Mouse (Mus musculus) heart, embryonic 10.5 days (tissue): Measurements from ENCODE around the gene Elmo3. TPM values are rescaled to one million over a fixed set of nuclear protein-coding genes. Genes with fewer than 3 reads are reported as not detected.
A peak's percentile ranks its signal among the peaks of the same experiment; 100 is the strongest.

Experiments used
- DNase-seq: peaks from one replicate; pipeline ENCODE4 v3.0.0-alpha.2; 2017; ENCODE audit warnings: low spot score
- H3K27ac ChIP-seq: fragments of 300-500 bp; sonication (generic); 2 replicates; pipeline ENCODE4 v1.5.1; 2016; ENCODE audit warnings: mild to moderate bottlenecking
- H3K27me3 ChIP-seq: fragments of 300-500 bp; sonication (generic); 2 replicates; pipeline ENCODE4 v1.6.1; 2016; ENCODE audit warnings: mild to moderate bottlenecking; ENCODE audit not compliant: poor library complexity, insufficient read depth, severe bottlenecking
- H3K36me3 ChIP-seq: fragments of 300-500 bp; sonication (generic); 2 replicates; pipeline ENCODE4 v1.6.1; 2016; ENCODE audit warnings: mild to moderate bottlenecking, moderate library complexity
- H3K4me1 ChIP-seq: fragments of 300-500 bp; sonication (generic); 2 replicates; pipeline ENCODE4 v1.6.1; 2016; ENCODE audit warnings: mild to moderate bottlenecking
- H3K4me3 ChIP-seq: fragments of 300-500 bp; sonication (generic); 2 replicates; pipeline ENCODE4 v1.5.1; 2016; ENCODE audit warnings: mild to moderate bottlenecking, moderate library complexity
- H3K9me3 ChIP-seq: fragments of 300-500 bp; sonication (generic); 2 replicates; pipeline ENCODE4 v1.6.1; 2016; ENCODE audit warnings: mild to moderate bottlenecking, moderate library complexity
- WGBS: fragments of 180-500 bp; shearing (Covaris S2); methylation state at CpG from one replicate; pipeline ENCODE4 v1.1.7; 2016; 5-methylcytosine and 5-hydroxymethylcytosine counted together
- polyA plus RNA-seq: library from polyadenylated mRNA; unstranded; fragments of >200 nt; fragmentation: Nextera tagmentation; extraction: Ambion mirVana; gene quantifications from 2 replicates; pipeline ENCODE4 v1.2.1, GENCODE M21; 2016

Elmo3 gene
- polyA plus RNA-seq, 1 experiment from 2014 or later, result 3.9 TPM

GRCm38 (mm10) chr8:105346611-105347427 is 41.4 kb downstream of the Elmo3 start:
- no peaks in the 10 kb centered on the region for H3K9me3 ChIP-seq
- H3K4me1 ChIP-seq, result peaks cover 60% of the 10 kb centered on the region
- peak; percentile 87 for DNase-seq
- no peaks in the 10 kb centered on the region for H3K27me3 ChIP-seq
- H3K4me3 ChIP-seq, result peak overlapping the region; percentile 72
- H3K27ac ChIP-seq, result peak overlapping the region; percentile 89
- H3K36me3 ChIP-seq, result no peaks in the 10 kb centered on the region
- under 1% methylated on average over 34 of the region's 34 CpGs for WGBS

GRCm38 (mm10) chr8:105347428-105348221 is 42.2 kb downstream of the Elmo3 start, which contains the start of gene Fhod1:
Gene Fhod1, minus strand, starts transcription at chr8:105347953.
- H3K4me3 ChIP-seq, result peak within 1 kb of the TSS; percentile 72
- WGBS, result under 1% methylated on average over 53 of the region's 53 CpGs
- H3K9me3 ChIP-seq, result no peaks in the 10 kb centered on the region
- no peaks in the 10 kb centered on the region for H3K36me3 ChIP-seq
- DNase-seq, result peak; percentile 97
- peaks cover 60% of the 10 kb centered on the region for H3K4me1 ChIP-seq
- no peaks in the 10 kb centered on the region for H3K27me3 ChIP-seq
- peak within 1 kb of the TSS; percentile 89 for H3K27ac ChIP-seq

DNA sequence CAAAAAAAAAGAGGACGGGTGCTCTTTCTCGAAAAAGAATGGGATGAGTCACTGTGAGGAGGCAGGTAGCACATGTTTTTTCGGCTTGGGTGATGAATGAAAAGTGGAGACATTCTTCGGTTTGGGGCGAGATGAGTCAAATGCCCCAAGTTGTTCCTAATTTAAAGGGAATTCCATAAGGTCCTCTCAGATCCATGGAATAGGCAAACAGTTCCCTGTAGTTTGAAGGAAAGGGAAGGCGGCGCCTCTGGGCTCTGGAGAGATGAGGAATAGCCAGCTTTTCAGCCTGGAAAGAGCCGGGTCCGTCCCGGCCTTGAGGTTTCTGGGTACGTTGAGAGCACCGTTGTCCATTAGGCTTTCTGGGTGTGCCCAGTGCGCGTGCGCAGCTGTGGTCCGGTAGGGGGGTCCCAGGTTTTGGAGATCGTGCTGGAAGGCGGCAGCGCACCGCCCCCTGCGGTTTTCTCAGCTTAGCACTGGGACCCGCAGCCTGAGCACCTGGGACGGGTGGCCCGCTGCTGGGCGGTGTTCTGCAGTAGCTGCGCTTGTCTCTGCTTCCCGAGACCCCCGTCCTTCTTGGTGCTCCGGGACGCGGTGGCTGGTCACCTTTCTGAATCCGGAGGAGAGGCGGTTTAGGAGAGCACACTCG is 43.2 kb downstream of the Elmo3 start, which contains the start of gene Slc9a5:
TSS of gene Slc9a5 (plus strand) at position 394 of the 646 bp plus-strand sequence.
- Histone ChIP-seq H3K36me3 (no peaks in the 10 kb centered on the region), H3K4me3 (peak within 1 kb of the TSS; percentile 72), H3K4me1 (peaks cover 56% of the 10 kb centered on the region), H3K9me3 (no peaks in the 10 kb centered on the region), H3K27me3 (no peaks in the 10 kb centered on the region), H3K27ac (peak within 1 kb of the TSS; percentile 89)
- DNase-seq, result peak; percentile 91
- under 1% methylated on average over 34 of the region's 34 CpGs for WGBS

GRCm38 (mm10) chr8:105349096-105349771 is 43.8 kb downstream of the Elmo3 start:
- peak overlapping the region; percentile 72 for H3K4me3 ChIP-seq
- peak overlapping the region; percentile 89 for H3K27ac ChIP-seq
- WGBS, result under 1% methylated on average over 47 of the region's 48 CpGs
- no peaks in the 10 kb centered on the region for H3K9me3 ChIP-seq
- no peak for DNase-seq
- no peaks in the 10 kb centered on the region for H3K27me3 ChIP-seq
- H3K36me3 ChIP-seq, result no peaks in the 10 kb centered on the region
- peaks cover 50% of the 10 kb centered on the region for H3K4me1 ChIP-seq

DNA sequence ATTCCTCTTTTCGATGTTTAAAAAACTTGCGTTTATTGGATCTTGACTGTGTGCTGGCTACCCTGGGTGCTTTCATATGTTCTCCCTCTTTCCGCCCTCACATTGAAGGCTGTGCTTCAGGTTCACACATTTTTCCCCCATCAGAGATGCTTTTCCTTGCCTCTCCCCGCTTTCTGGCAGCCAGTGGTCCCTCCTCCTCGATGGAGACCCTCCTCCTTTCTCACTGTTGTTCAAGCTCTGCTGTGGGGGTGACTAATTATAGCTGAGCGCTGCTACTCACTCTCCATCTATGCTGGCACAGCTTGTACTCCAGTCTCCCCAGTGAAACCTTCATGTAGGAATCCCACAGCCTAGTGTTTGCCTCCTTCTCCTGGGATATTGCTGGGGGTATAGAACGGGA is 44.8 kb downstream of the Elmo3 start:
- no peak for DNase-seq
- Histone ChIP-seq H3K4me1 (peaks cover 46% of the 10 kb centered on the region), H3K9me3 (no peaks in the 10 kb centered on the region), H3K27me3 (no peaks in the 10 kb centered on the region), H3K4me3 (peak overlapping the region; percentile 72), H3K36me3 (no peaks in the 10 kb centered on the region), H3K27ac (no peak overlapping the region)
- WGBS, result 35% methylated on average over 7 of the region's 7 CpGs

DNA sequence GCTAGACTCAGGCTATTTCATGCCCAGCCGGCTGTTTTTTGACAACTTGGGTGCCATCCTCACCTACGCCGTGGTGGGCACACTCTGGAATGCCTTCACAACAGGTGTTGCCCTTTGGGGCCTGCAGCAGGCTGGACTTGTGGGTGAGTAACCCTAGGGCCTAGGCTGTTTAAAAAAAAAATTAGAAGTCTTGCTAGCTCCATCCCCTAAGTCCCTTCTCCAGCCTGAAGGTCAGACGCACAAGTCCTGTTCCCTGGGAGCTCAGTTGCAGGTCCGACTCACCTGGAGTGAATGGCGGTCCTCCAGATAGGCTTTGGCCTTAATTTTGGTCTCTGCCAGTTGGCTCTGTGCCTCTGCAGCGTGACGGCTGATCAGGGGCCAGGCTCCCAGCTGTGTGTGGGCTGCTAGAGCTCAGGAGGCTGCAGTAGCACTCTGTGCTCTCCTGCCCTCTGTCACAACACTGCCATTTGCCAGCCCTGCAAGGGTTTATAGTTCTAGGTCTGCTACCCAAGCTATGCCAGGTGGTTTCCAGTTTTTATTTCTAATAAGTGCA is 48.3 kb downstream of the Elmo3 start:
- H3K27me3 ChIP-seq, result no peaks in the 10 kb centered on the region
- peaks cover 15% of the 10 kb centered on the region; the same call in 1 of the 2 replicates for H3K36me3 ChIP-seq
- no peak overlapping the region for H3K4me3 ChIP-seq
- H3K9me3 ChIP-seq, result no peaks in the 10 kb centered on the region
- no peak for DNase-seq
- no peak overlapping the region for H3K27ac ChIP-seq
- H3K4me1 ChIP-seq, result peaks cover 33% of the 10 kb centered on the region
- 79% methylated on average over 8 of the region's 8 CpGs for WGBS

GRCm38 (mm10) chr8:105354549-105354948 is 49.1 kb downstream of the Elmo3 start:
- 88% methylated on average over 4 of the region's 4 CpGs for WGBS
- H3K36me3 ChIP-seq, result peaks cover 15% of the 10 kb centered on the region; the same call in 1 of the 2 replicates
- no peak overlapping the region for H3K27ac ChIP-seq
- H3K27me3 ChIP-seq, result no peaks in the 10 kb centered on the region
- H3K4me1 ChIP-seq, result peaks cover 35% of the 10 kb centered on the region
- no peak for DNase-seq
- no peak overlapping the region for H3K4me3 ChIP-seq
- H3K9me3 ChIP-seq, result no peaks in the 10 kb centered on the region

DNA sequence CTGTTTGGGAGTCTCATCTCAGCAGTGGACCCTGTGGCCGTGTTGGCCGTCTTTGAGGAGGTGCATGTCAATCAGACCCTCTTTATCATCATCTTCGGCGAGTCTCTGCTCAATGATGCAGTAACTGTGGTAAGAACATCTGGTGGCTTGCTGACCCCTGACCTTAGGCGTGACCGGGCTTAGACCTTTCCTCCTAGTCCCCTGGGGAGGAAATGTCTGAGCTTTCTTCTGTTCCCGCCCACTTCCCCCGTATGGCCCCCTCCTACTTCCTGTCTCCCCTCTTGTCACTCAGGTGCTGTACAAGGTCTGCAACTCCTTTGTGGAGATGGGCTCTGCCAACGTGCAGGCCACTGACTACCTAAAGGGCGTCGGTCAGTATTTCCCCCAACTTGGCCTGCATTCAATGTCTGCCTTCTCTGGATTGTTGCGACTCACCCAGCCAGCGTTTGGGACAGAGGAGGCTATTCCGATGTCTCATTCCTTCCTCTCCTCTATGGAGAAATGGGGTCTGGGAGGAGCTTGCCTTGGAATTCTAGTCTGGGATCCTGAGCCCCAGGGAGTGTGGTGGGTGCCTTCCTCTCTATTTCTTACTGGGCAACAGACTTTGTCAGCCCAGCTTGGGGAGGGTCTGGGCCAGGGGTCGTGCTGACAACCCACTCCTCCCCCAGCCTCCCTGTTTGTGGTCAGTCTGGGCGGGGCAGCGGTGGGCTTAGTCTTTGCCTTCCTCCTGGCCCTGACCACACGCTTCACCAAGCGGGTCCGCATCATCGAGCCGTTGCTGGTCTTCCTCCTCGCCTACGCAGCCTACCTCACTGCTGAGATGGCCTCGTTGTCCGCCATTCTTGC is 50.0 kb downstream of the Elmo3 start:
- Histone ChIP-seq H3K9me3 (no peaks in the 10 kb centered on the region), H3K27me3 (no peaks in the 10 kb centered on the region), H3K4me3 (0 out of 2 replicates have a peak overlapping the region, but pooled peaks have one; percentile 20), H3K27ac (peak overlapping the region; percentile 29; the same call in 1 of the 2 replicates), H3K36me3 (peaks cover 15% of the 10 kb centered on the region; the same call in 1 of the 2 replicates), H3K4me1 (peaks cover 30% of the 10 kb centered on the region)
- DNase-seq, result no peak
- WGBS, result 67% methylated on average over 26 of the region's 26 CpGs

GRCm38 (mm10) chr8:105356681-105357080 is 51.3 kb downstream of the Elmo3 start:
- no peaks in the 10 kb centered on the region for H3K27me3 ChIP-seq
- no peaks in the 10 kb centered on the region for H3K9me3 ChIP-seq
- WGBS, result 83% methylated on average over 14 of the region's 14 CpGs
- peaks cover 15% of the 10 kb centered on the region; the same call in 1 of the 2 replicates for H3K36me3 ChIP-seq
- no peak for DNase-seq
- no peak overlapping the region for H3K27ac ChIP-seq
- H3K4me3 ChIP-seq, result no peak overlapping the region
- H3K4me1 ChIP-seq, result peaks cover 28% of the 10 kb centered on the region

DNA sequence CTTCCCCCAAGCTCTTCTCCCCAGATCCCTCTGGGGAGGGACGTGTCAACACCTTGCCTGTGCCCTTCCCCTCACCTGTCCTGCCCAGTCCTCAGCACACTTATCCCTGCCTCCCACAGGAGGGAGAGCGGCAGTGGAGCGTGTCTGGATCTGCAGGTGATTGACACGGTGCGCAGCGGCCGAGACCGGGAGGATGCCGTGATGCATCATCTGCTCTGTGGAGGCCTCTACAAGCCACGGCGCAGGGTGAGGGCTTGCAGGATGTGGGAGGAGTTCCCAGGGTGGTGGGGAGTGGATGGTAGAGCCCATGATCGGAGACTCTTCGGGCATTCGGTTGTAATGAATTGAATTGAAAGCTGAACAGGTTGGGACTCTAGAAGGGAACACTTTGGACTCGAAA is 53.8 kb downstream of the Elmo3 start:
- H3K4me3 ChIP-seq, result no peak overlapping the region
- peaks cover 28% of the 10 kb centered on the region for H3K4me1 ChIP-seq
- no peak overlapping the region for H3K27ac ChIP-seq
- 77% methylated on average over 15 of the region's 15 CpGs for WGBS
- no peaks in the 10 kb centered on the region for H3K9me3 ChIP-seq
- peaks cover 19% of the 10 kb centered on the region for H3K36me3 ChIP-seq
- no peaks in the 10 kb centered on the region for H3K27me3 ChIP-seq
- DNase-seq, result no peak

DNA sequence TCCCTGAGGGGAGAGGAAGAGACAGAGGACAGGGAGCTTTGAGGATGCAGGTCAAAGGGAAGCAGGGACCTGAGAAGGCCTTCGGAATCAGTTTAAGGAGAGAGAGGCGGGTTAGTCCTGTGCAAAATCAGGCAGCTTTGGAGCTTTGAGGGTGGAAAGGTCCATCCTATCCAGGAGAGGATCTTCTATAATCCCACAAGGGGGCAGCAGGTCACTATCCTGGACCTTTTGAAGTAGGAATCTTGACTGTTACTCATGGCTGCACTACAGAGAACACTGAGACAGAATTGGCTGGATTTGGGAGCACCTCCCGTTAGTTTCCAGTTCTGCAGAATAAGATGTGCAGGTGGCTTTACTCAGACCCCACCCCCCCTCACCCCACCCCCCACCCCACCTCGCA is 54.2 kb downstream of the Elmo3 start:
- no peaks in the 10 kb centered on the region for H3K9me3 ChIP-seq
- WGBS, result 43% methylated on average over 4 of the region's 4 CpGs
- no peak overlapping the region for H3K4me3 ChIP-seq
- no peak for DNase-seq
- H3K27ac ChIP-seq, result no peak overlapping the region
- H3K36me3 ChIP-seq, result peaks cover 19% of the 10 kb centered on the region
- H3K27me3 ChIP-seq, result no peaks in the 10 kb centered on the region
- H3K4me1 ChIP-seq, result peaks cover 28% of the 10 kb centered on the region
